Mouse (Mus musculus) kidney, embryonic 14.5 days (tissue): ENCODE measurements at regions not wholly inside any gene's neighbourhood (a gene's known extent, or its start where the extent isn't known, plus 50 kb on each side); places are given as distances from the start of the nearest gene placed in this dataset.
"Not testable (repeated sequence)": the region's sequence is repeated elsewhere in the genome, so short reads cannot be mapped to it uniquely, and the experiment has no call there.

ENCODE experiments used
- ATAC-seq: fragments of 200-750 bp; cut with Nextera tagmentation; 2 replicates; pipeline ENCODE4 v1.8.0; 2017; ENCODE audit warnings: moderate number of reproducible peaks, mild to moderate bottlenecking, moderate TSS enrichment, moderate library complexity; ENCODE audit not compliant: low FRiP score, low TSS enrichment
- H3K27ac ChIP-seq: fragments of 300-500 bp; sonication (generic); 2 replicates; pipeline ENCODE4 v1.5.1; 2014; ENCODE audit warnings: low read depth, mild to moderate bottlenecking, low read length, moderate library complexity, mixed read lengths
- H3K27me3 ChIP-seq: fragments of 300-500 bp; sonication (generic); 2 replicates; pipeline ENCODE4 v1.6.1; 2014; ENCODE audit warnings: mild to moderate bottlenecking, low read length; ENCODE audit not compliant: control insufficient read depth, insufficient read depth
- H3K36me3 ChIP-seq: fragments of 300-500 bp; sonication (generic); 2 replicates; pipeline ENCODE4 v1.6.1; 2014; ENCODE audit warnings: low read length, mixed read lengths; ENCODE audit not compliant: control insufficient read depth, insufficient read depth
- H3K4me1 ChIP-seq: fragments of 300-500 bp; sonication (generic); 2 replicates; pipeline ENCODE4 v1.6.1; 2014; ENCODE audit warnings: low read length, mixed read lengths; ENCODE audit not compliant: control insufficient read depth, insufficient read depth
- H3K4me2 ChIP-seq: fragments of 300-500 bp; sonication (generic); replicated peaks from 2 replicates; pipeline ENCODE4 v1.6.1; 2014; ENCODE audit warnings: low read depth, mild to moderate bottlenecking, low read length
- H3K4me3 ChIP-seq: fragments of 300-500 bp; sonication (generic); 2 replicates; pipeline ENCODE4 v1.5.1; 2014; ENCODE audit warnings: mild to moderate bottlenecking, low read length
- H3K9ac ChIP-seq: fragments of 300-500 bp; sonication (generic); 2 replicates; pipeline ENCODE4 v1.6.1; 2014; ENCODE audit warnings: low read depth, mild to moderate bottlenecking, low read length, moderate library complexity
- H3K9me3 ChIP-seq: fragments of 300-500 bp; sonication (generic); 2 replicates; pipeline ENCODE4 v1.6.1; 2016; ENCODE audit warnings: low read length; ENCODE audit not compliant: control insufficient read depth
- WGBS: fragments of 180-500 bp; shearing (Covaris S2); extraction: QIAGEN DNeasy Blood & Tissue Kit; methylation state at CpG from one replicate; pipeline ENCODE4 v1.1.7; 2014; 5-methylcytosine and 5-hydroxymethylcytosine counted together

- not testable (repeated sequence) for ATAC-seq, H3K27me3 ChIP-seq
- 96% methylated on average over 1 of the region's 1 CpGs for WGBS
Observed at GRCm38 (mm10) chr6:68828460-68828859, 1292.9 kb upstream of the Tacstd2 start.

GRCm38 (mm10) chr6:68813346-68813745 is 1277.8 kb upstream of the Tacstd2 start:
- Histone ChIP-seq H3K4me3 (no peak overlapping the region), H3K27me3 (no peaks in the 10 kb centered on the region), H3K9me3 (0 out of 2 replicates have a peak, but pooled peaks cover 2% of the 10 kb centered on the region), H3K9ac (no peak overlapping the region), H3K27ac (no peak overlapping the region), H3K36me3 (no peaks in the 10 kb centered on the region), H3K4me1 (no peaks in the 10 kb centered on the region), H3K4me2 (no peak overlapping the region)
- no peak for ATAC-seq
- WGBS = 77% methylated on average over 3 of the region's 3 CpGs

More at GRCm38 (mm10) chr6:68828460-68828859, 1292.9 kb upstream of the Tacstd2 start:
- H3K36me3 ChIP-seq, H3K9ac ChIP-seq, H3K27ac ChIP-seq, H3K4me3 ChIP-seq, H3K4me2 ChIP-seq, H3K4me1 ChIP-seq, H3K9me3 ChIP-seq: not testable (repeated sequence)

- not testable (repeated sequence) for H3K9me3 ChIP-seq, ATAC-seq, H3K4me3 ChIP-seq, H3K36me3 ChIP-seq, H3K4me2 ChIP-seq, H3K9ac ChIP-seq, H3K27ac ChIP-seq, H3K4me1 ChIP-seq, H3K27me3 ChIP-seq
- 91% methylated on average over 16 of the region's 19 CpGs for WGBS
Observed at GRCm38 (mm10) chr6:68799205-68799604, 1263.6 kb upstream of the Tacstd2 start.

GRCm38 (mm10) chr6:68771507-68771906 is 1235.9 kb upstream of the Tacstd2 start:
- no peaks in the 10 kb centered on the region for H3K27me3 ChIP-seq
- H3K9ac ChIP-seq = no peak overlapping the region
- WGBS = 80% methylated on average over 2 of the region's 2 CpGs

GRCm38 (mm10) chr6:68750451-68750850 is 1214.9 kb upstream of the Tacstd2 start:
- no peak overlapping the region for H3K4me2 ChIP-seq
- H3K27me3 ChIP-seq = no peaks in the 10 kb centered on the region
- 92% methylated on average over 1 of the region's 1 CpGs for WGBS
- no peaks in the 10 kb centered on the region for H3K9me3 ChIP-seq
- H3K4me3 ChIP-seq = no peak overlapping the region
- no peak for ATAC-seq
- H3K4me1 ChIP-seq = no peaks in the 10 kb centered on the region
- no peak overlapping the region for H3K27ac ChIP-seq
- H3K36me3 ChIP-seq = no peaks in the 10 kb centered on the region
- no peak overlapping the region for H3K9ac ChIP-seq

More at GRCm38 (mm10) chr6:68771507-68771906, 1235.9 kb upstream of the Tacstd2 start:
- ATAC-seq = no peak
- no peak overlapping the region for H3K27ac ChIP-seq
- no peak overlapping the region for H3K4me2 ChIP-seq
- H3K36me3 ChIP-seq = no peaks in the 10 kb centered on the region
- H3K4me1 ChIP-seq = no peaks in the 10 kb centered on the region
- no peak overlapping the region for H3K4me3 ChIP-seq
- H3K9me3 ChIP-seq = no peaks in the 10 kb centered on the region

GRCm38 (mm10) chr6:68749699-68750098 is 1214.1 kb upstream of the Tacstd2 start:
- 80% methylated on average over 3 of the region's 3 CpGs for WGBS
- H3K9me3 ChIP-seq = no peaks in the 10 kb centered on the region

GRCm38 (mm10) chr6:68738573-68738972 is 1203.0 kb upstream of the Tacstd2 start:
- H3K4me2 ChIP-seq = no peak overlapping the region
- H3K36me3 ChIP-seq = no peaks in the 10 kb centered on the region
- H3K4me1 ChIP-seq = no peaks in the 10 kb centered on the region
- no peak overlapping the region for H3K27ac ChIP-seq
- H3K9ac ChIP-seq = no peak overlapping the region
- no peak overlapping the region for H3K4me3 ChIP-seq
- no peaks in the 10 kb centered on the region for H3K9me3 ChIP-seq
- H3K27me3 ChIP-seq = no peaks in the 10 kb centered on the region
- no peak for ATAC-seq

More at GRCm38 (mm10) chr6:68749699-68750098, 1214.1 kb upstream of the Tacstd2 start:
- Histone ChIP-seq H3K36me3 (no peaks in the 10 kb centered on the region), H3K4me3 (no peak overlapping the region), H3K9ac (no peak overlapping the region), H3K4me2 (no peak overlapping the region), H3K27ac (no peak overlapping the region), H3K4me1 (no peaks in the 10 kb centered on the region), H3K27me3 (no peaks in the 10 kb centered on the region)
- ATAC-seq = no peak

- Histone ChIP-seq H3K4me1 (no peaks in the 10 kb centered on the region), H3K27ac (no peak overlapping the region), H3K27me3 (no peaks in the 10 kb centered on the region), H3K9me3 (no peaks in the 10 kb centered on the region), H3K4me2 (no peak overlapping the region), H3K9ac (no peak overlapping the region), H3K4me3 (no peak overlapping the region), H3K36me3 (no peaks in the 10 kb centered on the region)
- WGBS = 89% methylated on average over 3 of the region's 3 CpGs
- no peak for ATAC-seq
Observed at GRCm38 (mm10) chr6:68736647-68737046, 1201.1 kb upstream of the Tacstd2 start.

- no peaks in the 10 kb centered on the region for H3K4me1 ChIP-seq
- no peaks in the 10 kb centered on the region for H3K27me3 ChIP-seq
- no peak overlapping the region for H3K9ac ChIP-seq
- H3K9me3 ChIP-seq = no peaks in the 10 kb centered on the region
- H3K27ac ChIP-seq = no peak overlapping the region
- H3K4me2 ChIP-seq = no peak overlapping the region
- ATAC-seq = no peak
- H3K36me3 ChIP-seq = no peaks in the 10 kb centered on the region
- H3K4me3 ChIP-seq = no peak overlapping the region
Observed at GRCm38 (mm10) chr6:68736068-68736467, 1200.5 kb upstream of the Tacstd2 start.

GRCm38 (mm10) chr6:68711084-68711483 is 1175.5 kb upstream of the Tacstd2 start:
- not testable (repeated sequence) for H3K4me2 ChIP-seq, H3K27me3 ChIP-seq, ATAC-seq, H3K27ac ChIP-seq, H3K4me3 ChIP-seq, H3K36me3 ChIP-seq, H3K4me1 ChIP-seq, H3K9me3 ChIP-seq, H3K9ac ChIP-seq
- WGBS = 90% methylated on average over 1 of the region's 1 CpGs
